Mouse (Mus musculus) embryo, embryonic 10.5 days (tissue): ENCODE data around the gene C1ql1.
"Not testable (repeated sequence)": the region's sequence is repeated elsewhere in the genome, so short reads cannot be mapped to it uniquely, and the experiment has no call there.

Source experiments
- DNase-seq: peaks from one replicate; pipeline ENCODE4 v3.0.0-alpha.2; 2015; ENCODE audit warnings: low spot score

C1ql1 gene

DNA sequence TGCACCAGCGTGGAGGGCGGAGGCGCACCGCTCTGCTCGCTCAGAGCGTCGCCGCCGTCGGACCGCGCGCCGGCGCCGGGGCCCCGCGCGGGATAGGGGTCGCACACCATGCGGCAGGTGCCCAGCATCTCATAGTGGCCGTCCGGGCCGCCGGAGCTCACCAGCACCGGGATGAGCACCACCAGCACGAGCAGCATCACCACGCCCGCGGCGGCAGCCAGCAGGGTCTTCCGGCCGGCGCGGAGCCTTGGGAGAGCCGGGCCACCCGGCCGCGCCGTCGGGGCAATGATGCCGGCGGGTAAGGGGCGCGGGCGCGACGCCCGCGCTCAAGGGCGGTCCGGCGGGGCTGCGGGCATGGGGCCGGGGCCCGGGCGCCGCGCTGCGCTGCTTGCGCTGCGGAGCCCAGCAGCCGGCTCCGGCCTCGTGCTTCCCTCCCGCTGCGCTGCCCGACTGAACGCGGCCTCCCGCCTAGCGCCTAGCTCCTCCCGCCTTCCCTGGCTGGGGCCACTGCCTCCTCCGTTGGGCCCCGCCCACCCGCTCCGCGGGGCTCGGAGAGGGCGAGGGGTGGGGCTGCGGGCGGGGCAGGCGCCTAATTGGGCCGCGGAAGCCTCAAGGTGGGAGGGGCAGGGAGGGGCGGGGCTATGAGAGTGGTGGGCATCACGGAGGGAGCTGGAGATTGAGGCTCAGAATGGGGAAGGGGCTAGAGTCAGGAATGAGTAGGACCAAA is at the start of gene C1ql1:
C1ql1 (minus strand) TSS at position 424 of the 727 bp plus-strand sequence.
- peak; percentile 94 for DNase-seq

DNA sequence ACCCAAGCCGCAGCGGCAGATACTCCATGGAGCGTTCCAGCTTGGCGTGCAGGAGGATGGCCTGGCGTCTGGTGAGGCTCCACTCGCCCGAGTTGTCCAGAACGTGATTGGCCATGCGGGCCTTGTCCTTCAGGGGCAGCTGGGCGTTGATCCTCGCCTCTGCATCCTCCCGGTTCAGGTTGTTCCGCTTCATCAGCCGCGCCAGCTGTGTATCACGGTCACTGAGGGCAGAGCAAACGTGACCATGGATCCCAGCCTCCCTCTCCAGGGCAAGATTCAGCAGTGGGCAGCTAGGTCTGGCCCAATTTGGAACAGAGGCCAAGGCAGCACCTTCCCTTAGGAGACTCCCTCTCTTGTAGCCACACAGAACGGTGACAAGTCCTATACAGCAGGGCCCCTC is 48.5 kb upstream of the C1ql1 start:
- DNase-seq = no peak

DNA sequence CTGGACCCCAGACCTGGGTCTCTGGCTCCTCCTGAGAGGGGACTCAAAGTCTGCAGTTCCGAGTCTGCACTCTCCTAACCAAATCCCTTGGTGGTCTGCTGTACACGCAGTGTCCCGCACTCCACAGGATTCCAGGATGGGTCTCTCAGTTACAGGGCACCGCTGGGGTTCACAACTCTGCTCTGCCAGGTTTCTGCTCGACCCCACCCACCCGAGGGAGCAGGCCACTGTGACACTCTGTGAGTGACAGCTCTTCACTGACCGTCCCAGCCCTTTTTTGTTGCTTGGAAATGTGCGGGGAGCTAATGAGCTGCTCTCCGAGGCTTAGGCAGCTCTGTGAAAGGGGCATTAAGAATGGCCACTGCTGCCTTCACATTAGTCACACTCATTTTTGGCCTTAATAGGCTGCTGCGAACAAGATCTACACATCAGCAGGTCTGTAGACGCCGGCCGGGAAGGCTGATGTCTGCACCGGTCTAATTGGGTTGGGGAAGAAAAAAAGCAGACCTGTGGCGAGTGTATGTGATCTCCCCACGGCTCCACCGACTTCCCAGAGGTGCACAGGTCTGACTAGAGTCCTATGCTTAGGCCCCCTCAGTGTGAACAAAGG is 47.0 kb upstream of the C1ql1 start:
- no peak for DNase-seq

DNA sequence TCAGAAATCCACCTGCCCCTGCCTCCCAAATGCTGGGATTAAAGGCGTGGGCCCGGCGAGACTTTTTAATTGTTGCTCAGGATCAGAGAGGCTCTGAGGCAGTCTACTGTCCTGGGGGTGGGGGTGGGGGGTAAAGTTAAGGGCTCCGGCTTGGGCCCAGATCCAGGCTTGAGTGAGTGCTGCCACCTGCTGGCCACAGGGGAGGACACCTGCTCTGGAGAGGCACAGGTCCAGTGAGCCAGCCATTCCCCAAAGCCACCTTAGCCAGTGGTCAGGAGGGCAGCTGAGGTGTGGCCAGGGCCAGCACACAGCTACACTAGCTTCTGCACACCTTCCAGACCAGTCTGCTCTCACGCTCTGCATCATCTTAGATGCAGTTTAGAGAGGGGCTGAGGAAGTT is 46.5 kb upstream of the C1ql1 start:
- peak; percentile 86 for DNase-seq

DNA sequence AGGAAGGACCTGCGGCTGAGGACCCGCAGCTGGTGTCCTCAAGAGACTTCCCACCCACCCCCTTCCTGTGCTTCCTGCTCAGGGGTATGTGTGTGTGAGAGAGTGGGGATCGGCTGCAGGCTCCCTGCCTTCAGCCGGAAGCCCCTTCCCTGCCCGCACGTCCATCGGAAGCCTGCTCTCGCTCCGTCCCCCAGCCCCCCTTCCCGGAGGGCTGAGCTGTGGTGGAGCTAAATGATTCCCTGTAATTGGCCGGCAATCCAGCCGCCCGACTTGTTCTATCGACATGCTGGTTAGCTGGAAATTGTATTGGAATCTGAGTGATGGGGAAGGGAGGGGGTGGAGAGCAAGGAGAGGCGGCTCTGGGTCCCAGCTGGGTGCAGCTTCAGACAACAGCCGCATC is 45.2 kb upstream of the C1ql1 start:
- peak; percentile 63 for DNase-seq

DNA sequence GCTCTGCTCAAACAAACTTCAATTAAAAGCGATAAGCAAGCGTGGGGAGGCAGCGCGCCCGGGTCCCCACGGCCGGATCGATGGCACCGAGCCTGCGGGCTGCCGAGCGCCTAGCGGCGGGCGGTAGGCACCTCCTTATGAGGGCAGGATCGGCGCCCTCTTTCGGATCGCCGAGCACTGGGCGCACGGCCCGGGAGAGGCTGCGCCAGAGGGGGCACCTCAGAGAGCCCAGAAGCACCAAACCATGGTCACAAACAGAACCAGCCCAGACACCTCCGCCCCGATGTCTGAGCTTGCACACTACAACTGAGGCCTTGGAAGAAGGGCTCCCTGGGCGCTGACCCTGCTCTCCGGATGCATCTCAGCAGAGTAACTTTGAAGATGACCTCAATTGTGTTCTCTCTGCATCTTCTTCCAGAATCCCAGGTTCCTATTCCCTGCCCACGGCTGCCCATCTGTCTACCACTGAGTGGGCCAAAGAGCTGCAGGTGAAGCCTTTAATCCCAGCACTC is 43.7 kb upstream of the C1ql1 start:
- peak; percentile 55 for DNase-seq

DNA sequence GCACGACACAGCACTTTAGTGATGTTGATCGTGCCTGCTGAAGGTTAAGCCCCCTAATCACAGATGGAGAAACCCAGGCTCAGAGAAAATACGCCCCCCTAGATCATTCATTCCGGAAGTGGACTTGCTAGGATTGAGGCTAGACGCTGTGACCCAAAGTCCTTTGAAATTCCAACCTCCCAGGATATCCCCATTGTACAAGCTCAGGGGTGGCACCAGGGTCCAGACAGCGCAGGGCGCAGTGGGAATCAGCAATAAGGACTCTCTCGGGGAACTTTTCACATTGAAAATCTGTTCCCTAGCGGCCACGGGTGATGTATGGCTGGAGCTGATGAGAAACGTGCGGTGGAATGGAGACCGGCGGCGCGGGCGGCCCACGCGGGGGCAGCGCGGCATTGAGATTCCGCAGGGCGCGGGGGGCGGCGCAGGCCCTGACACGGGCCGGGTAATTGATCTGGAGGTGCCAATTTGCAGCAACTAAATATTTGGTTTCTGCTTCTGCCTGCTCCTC is 43.2 kb upstream of the C1ql1 start:
- DNase-seq = peak; percentile 24

DNA sequence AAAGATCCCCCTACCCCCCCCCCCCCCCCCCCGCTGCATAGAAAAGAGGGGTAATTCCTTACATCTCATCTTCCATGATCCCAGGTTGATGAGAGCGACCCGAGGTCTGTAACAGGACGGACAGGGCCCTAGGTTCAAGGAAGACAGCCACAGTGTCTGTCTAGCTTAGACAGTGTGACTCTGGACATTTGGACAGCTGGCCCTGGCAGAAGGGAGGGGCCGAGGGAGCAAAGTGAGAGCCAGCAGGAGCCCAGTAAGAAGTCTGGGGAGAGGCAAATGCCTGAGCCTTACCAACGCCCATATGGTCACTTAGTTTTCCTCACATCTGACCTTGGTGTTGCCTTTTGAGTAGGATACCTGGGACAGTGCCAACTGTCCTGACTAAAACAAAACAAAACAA is 38.7 kb upstream of the C1ql1 start:
- DNase-seq = peak; percentile 28

DNA sequence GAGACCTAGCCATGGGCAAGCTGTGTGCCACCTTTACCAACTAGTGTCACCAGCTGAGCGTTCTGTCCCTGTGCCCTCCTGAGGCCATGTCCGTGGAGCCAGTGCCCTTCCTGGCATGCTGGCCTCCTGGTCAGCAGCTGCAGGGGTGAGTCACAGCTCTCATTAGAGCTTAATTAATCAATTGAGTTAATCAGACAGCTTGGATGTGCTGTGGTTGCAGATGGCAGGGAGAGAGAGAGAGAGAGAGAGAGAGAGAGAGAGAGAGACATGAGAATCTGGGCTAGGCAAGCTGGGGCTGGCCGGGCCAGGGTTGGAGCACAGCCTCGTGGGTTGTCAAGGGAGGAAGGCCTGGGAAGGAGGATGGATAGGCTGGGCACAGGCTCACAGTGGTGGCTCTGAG is 38.1 kb upstream of the C1ql1 start:
- no peak for DNase-seq

DNA sequence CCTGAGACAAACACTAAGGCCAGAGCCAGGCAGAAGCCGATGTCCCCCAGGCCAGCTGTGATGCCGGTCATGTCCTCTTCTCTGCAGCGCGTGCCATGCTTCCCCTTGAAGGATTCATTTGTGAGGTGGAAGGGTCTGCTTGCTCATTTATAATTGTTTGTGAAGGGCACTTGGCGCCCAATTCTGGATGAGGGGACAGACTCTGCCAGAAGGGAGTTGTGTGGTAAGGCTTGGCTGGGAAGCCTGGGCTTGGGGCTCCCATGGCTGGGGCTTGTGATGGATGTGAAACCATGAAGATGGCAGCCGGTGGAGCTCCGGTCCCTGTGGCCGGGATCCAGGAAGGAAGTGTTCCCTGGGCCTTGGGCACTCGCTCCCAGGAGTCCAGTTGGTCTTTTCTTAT is 37.6 kb upstream of the C1ql1 start:
- DNase-seq = no peak

DNA sequence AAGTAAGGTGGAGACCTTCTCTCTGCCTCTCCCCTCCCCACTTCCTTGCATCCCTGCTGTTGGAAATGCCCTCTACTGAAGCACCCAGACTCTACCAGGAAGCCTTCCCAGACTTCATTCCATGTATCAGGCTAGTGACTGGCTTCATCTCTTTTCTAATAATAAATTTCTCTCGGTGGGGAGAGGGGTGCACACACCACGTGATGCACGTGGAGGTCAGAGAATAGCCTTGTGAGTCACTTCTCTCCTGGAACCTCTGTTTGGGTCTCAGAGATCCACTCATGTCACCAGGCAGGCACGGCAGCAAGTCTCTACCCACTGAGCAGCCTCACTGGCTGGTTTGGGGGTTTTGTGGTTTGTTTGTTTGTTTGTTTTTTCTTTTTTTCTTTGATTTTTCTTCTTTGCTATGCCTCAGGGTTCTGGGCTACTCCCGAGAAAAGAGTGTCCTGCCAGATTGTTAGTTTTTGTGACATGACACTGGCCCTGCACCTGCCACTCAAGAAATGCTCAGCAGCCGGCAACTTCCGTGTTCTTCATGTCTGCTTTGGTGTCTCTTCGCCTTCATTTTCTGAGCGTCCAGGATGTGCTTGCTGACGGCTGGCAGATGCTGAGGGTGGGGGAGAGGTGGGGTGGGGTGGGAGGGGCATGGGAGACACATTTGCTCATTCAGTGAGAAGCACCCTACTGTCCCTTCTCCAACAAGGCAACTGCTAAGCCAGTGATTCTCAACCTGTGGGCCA is 34.8 kb upstream of the C1ql1 start:
- no peak for DNase-seq

DNA sequence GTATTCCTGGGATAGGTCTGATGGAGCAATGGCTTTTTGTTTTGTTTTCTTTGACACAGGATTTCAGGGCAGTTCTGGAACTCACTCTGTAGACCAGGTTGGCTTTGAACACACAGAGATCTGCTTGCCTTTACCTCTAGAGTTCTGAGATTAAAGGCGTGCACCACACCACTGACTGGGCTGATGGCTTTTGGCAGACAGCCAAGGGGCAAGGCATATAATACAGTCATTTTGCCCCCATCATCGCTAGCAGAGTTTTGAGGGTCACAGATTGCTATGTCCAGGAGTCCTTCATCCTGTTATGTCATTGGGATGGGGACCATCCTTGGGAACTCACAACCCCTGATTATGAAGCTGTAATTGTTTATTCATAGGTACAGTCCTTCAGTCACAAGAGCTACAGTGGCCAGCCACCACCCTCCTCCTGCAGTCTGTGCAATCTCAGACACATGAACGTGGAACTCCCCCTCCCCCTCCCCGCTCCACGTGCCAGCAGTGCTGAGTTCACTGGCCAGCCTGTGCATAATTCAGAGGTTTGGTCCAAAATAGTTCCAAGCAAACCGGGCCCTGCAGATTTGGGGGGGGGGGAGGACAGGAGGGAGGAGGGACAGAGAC is 31.7 kb upstream of the C1ql1 start:
- no peak for DNase-seq

DNA sequence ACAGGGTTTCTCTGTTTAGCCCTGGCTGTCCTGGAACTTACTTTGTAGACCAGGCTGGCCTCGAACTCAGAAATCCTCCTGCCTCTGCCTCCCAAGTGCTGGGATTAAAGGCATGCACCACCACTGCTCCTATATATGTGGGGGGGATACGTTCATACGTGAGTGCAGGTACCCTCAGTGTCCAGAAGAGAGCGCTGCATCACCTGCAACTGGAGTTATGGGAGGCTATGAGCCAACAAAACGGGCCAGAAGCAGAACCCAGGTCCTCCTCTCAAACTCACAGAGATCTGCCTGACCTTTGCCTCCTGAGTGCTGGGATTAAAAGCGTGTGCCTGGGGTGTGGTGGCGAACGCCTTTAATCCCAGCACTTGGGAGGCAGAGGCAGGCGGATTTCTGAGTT is 29.5 kb upstream of the C1ql1 start:
- not testable (repeated sequence) for DNase-seq

DNA sequence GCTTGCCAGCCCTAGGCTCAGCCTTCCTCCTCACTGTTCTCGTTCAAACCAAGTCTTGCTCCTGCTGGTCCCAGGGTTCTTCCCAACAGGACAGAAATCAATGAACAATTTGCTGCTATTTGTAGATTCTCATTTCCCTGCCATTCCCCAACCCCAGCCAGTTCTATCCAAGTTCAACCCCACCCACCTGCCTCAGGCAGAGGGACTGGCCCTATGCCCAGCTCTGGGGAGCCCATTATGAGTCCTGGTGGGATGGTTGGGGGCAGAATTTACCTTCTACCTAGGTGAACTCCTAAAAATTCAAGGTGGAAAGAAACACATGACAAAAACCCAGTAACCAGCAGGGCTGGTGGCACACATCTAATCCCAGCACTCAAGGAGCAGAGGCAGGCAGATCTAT is 25.8 kb upstream of the C1ql1 start:
- DNase-seq = no peak

DNA sequence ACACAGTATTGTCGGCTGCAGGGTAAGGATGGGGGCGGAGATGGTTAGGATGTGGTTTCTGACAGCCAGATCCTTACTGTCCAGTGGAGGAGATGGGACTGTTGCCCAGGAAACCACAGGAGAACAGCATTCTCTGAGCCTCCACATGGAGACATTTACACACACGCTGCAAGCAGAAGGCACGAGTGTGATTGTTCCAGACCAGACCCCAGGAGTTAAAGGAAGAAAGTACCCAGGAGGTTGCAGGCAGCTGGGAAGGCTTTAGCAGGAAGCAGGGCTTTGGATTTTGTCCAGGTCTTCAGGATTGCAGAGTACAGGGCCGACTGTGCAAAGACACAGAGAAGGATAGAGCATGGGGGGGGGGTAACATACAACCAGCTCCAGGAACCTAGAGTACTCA is 25.1 kb upstream of the C1ql1 start:
- DNase-seq = no peak

DNA sequence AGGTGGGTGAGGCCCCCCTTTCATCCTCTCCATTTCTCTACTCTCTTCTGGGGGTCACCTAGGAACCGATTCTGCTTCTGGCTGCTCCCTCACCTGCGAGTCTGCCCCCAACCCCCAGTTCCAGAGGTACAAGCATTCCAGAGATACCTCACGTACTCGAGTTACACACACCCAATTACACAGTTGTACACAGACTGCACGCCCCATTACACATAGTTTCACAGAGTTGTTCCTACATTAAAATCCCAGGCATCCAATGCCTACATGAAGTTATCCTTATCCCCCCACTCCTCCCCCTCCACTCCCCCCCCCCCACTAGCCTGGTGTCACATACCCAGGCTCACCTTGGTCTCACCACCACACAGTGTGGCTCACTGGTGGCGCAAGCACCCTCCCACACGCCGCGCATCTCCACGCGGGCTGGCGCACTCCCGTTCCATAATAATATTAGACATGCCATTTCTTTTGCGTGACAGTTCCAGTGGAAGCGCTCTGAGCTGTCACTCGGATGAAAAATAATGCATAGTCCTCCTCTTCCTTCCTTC is 18.1 kb upstream of the C1ql1 start:
- no peak for DNase-seq

DNA sequence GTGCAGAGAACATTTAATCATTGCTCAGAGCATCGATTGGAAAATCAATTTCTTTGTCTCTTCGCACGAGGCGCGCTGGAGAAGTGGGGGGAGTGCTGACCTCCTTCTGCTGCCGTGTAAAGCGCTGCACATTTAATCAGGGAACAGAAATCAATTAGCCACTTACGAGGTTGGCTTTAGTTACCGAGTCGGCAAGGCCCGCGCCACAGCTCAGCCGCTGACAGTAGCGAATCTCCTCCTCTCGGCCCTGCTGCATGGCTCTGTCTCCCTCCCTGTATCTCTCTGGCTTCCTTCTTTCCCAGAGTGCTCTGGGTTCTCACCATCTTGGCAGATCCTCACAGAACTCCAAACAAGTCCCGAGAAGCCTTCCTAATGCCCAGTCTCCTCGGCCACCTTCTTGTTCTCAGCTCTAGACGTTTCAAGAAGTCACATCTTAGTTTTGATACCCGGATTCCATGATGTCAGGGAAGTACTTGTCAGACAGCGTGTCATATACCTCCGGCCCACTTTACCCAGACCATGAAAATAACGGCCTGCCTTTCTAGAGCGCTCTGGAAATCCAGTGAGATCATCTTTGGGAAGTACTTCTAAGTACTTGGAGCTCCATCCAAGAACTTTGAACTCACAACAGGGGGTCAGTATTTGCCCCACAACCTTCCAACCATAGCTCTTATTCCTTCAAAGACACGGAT is 17.5 kb upstream of the C1ql1 start:
- DNase-seq = peak; percentile 66

DNA sequence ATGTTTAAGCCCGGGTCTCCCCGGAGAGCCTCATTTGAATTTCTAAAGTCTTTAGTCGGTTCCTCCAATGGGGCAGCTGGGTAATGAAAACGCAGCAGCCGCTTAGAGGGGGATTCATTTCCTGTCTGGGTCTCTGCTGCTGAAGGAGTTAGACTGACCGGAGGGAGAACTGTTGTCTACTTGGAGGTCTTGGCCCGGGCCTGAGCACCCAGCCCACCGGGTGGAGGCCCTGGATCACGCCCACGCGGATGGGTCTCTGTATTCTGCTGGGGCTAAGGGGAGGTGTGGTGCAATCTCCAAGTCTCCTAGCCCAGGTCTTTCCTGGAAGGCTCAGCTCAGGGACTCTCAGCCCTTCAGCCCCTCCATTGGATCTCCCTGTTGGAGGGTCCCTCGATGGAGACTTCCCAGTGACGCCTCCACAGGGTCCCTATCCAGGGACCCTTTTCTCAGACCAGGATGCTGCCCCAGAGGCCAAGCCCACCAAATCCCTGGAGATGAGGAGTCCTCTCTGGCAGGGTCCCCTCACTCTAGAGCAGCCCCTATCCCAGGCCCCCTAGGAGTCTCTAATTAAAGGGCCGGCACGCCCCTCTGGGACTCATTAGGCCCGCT is 16.9 kb upstream of the C1ql1 start:
- DNase-seq = peak; percentile 73

DNA sequence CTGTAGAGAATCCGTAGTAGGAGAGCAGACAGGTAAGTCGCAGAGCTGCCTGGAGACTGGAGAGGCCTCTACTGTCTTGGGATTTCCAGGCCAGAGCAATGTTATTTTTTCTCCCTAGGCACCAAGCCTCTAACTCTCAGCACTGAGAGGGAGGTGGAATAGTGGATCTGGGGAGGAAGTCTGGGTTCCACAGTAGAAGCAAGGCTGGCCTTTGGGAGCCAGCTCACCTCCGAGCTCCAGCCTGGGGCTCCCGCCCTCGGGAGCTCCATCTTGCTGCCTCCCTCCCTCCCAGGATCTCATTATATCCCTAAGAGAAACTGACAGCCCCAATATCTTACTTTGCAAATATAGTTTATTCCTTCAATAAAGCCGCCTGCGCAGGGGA is 16.4 kb upstream of the C1ql1 start:
- DNase-seq = no peak

DNA sequence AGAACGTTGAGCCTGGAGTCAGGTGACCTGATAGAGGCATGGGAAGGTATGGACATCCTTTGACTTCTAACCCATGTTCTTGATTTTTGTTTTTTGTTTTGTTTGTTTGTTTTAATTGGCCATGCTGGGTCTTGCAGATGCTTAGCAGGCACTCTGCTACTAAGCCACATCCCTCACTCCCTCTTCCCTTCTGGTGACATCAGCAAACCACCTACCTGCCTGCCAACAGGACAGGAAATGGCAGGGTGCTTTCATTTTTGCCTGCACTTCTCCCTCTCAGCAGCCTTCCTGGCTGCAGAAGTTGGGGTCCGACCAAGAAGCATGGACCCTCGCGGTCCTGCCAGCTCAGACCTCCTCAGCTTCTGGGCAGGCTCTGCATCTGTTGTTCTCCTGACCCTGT is 14.6 kb upstream of the C1ql1 start:
- DNase-seq = no peak

DNA sequence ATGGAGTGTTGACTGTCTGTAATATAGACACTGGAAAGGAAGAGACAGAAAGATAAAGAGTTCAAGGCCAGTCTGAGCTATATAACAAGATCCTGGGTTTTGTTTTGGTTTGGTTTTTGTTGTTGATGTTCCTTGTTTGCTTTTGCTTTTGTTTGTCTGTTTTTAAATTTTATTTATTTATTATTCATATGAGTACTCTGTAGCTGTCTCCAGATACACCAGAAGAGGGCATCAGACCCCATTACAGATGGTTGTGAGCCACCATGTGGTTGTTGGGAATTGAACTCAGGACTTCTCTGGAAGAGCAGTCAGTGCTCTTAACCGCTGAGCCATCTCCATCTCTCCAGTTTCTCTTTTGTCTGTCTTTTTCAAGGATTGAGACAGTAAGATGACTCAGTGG is 12.4 kb upstream of the C1ql1 start:
- DNase-seq = no peak
